Mouse (Mus musculus) G1E (cell line): ENCODE results near the gene Rnf121.

ENCODE experiments used
- CTCF ChIP-seq: IDR thresholded peaks from 2 replicates; pipeline ENCODE4 v1.5.1; 2012; ENCODE audit warnings: low read depth, low read length, inconsistent platforms, mixed read lengths
- GATA1 ChIP-seq: IDR thresholded peaks from 2 replicates; pipeline ENCODE4 v1.6.1; 2012; ENCODE audit warnings: borderline replicate concordance, low read length, inconsistent platforms, mixed read lengths
- TAL1 ChIP-seq: conservative IDR thresholded peaks from 2 replicates; pipeline ENCODE4 v1.6.1; 2012; ENCODE audit warnings: low read depth, low read length, inconsistent platforms, mixed read lengths

DNA sequence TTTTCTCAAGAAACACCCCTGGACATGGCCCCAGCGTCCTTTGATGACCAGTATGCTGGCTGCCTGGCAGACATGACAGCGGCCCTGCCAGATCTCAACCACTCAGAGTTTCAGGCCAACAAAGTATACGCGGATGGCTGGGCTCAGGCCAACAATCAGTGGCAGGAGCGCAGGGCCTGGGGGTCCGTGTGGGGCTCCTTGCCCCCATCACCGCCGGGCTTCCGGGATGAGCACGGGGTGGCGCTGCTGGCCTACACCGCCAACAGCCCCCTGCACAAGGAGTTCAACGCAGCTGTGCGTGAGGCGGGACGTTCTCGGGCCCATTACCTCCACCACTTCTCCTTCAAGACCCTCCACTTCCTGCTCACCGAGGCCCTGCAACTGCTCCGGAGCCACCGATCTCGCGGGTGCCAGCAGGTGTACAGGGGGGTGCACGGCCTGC lies 41.5 kb upstream of the Rnf121 start:
- TF ChIP-seq CTCF (no peak), GATA1 (no peak), TAL1 (no peak)
